Mouse (Mus musculus): ENCODE results near the gene Lrrc45. TPM values are rescaled to one million over a fixed set of nuclear protein-coding genes. Genes with fewer than 3 reads are reported as not detected.
A peak's percentile ranks its signal among the peaks of the same experiment; 100 is the strongest.
"Not testable (repeated sequence)": the region's sequence is repeated elsewhere in the genome, so short reads cannot be mapped to it uniquely, and the experiment has no call there.

Lrrc45 gene
- polyA plus RNA-seq, 1 experiment from 2014 or later: 30.9 TPM

DNA sequence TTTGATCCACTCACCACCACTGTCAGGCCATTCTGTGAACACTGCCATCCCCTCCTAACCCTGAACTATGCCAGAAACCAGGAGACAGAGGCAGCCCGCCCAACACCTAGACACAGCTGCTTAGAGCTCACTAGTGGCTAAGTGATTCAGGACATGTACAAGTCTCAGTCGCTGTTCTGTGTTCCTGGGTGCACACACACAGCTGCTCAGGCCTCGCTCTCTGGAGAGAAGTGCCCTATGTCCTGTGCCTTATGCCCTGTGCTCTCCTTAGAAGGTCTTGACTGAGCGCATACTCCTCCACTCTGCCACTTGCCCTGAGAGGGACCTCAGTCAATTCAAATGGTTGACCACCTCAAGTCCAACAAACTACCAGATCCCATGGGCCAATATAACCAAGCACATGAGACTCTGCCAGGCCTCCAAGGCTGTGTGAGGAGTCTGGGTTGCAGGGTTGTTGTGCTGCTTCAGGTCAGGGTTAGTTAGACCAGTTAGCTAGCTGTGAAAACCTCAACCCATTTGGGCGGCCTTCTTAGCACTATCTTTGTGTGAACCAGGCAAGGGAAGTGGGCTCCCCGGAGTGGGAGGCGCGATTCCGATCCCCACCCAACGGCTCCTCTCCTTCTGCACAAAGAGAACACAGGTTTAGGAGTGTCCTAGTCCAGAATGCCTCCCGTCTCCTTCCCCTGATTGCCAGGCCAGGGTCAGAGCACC is 15.0 kb downstream of the Lrrc45 start:
- Histone ChIP-seq H3K27me3 (ENCODE audit: control insufficient read depth, insufficient read depth, low read length) (peaks cover 8% of the 10 kb centered on the region; the same call in 1 of the 2 replicates), H3K9ac (ENCODE audit: low read length) (no peak overlapping the region), H3K4me2 (no peak overlapping the region), H3K9me3 (ENCODE audit: control insufficient read depth, low read length) (no peaks in the 10 kb centered on the region), H3K4me1 (ENCODE audit: control insufficient read depth, insufficient read depth, low read length) (peaks cover 3% of the 10 kb centered on the region; the same call in 1 of the 2 replicates), H3K27ac (ENCODE audit: low read depth, low read length) (no peak overlapping the region), H3K36me3 (ENCODE audit: control insufficient read depth, insufficient read depth, low read length) (no peaks in the 10 kb centered on the region), H3K4me3 (ENCODE audit: low read depth, low read length) (no peak overlapping the region)
- ATAC-seq (ENCODE audit: low FRiP score) (no peak), DNase-seq (ENCODE audit: low spot score, missing footprints) (no peak)
- 68% methylated on average over 11 of the region's 11 CpGs for WGBS

DNA sequence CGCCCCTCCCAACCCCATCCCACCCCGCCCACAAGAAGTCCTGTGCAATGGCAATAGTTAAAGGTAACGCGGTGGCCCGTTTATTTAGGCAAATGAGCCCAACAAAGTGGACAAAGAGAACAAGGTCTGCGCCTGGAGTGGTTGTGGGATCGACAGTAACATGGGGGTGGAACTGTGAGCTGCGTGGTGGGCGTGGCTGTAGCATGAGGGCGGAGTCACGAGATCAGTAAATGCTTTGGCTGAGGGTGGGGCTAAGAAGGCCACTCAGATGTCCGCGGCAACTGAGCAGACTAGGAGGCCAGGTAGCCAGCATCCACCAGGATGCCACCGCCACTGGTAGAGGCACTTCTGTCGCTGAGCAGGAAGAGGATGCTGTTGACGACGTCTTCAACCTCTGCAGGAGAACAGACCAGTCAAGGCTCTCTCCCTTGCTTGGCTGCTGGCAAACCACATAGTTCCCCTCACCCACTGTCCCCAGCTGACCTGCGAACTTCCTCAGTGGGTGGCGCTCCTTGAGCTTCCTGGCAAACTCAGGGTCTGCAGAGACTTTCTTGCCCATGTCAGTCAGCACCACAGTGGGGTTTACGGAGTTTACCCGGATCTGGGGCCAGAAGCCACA is 15.8 kb downstream of the Lrrc45 start:
- H3K9me3 ChIP-seq (ENCODE audit: control insufficient read depth, low read length); H3K4me1 ChIP-seq (ENCODE audit: control insufficient read depth, insufficient read depth, low read length); H3K36me3 ChIP-seq (ENCODE audit: control insufficient read depth, insufficient read depth, low read length); H3K27me3 ChIP-seq (ENCODE audit: control insufficient read depth, insufficient read depth, low read length); H3K9ac ChIP-seq (ENCODE audit: low read length); ATAC-seq (ENCODE audit: low FRiP score); H3K27ac ChIP-seq (ENCODE audit: low read depth, low read length); H3K4me3 ChIP-seq (ENCODE audit: low read depth, low read length): not testable (repeated sequence)
- 3% methylated on average over 17 of the region's 21 CpGs for WGBS
- H3K4me2 ChIP-seq: peak overlapping the region; percentile 25
- DNase-seq (ENCODE audit: low spot score, missing footprints): peak; percentile 91

DNA sequence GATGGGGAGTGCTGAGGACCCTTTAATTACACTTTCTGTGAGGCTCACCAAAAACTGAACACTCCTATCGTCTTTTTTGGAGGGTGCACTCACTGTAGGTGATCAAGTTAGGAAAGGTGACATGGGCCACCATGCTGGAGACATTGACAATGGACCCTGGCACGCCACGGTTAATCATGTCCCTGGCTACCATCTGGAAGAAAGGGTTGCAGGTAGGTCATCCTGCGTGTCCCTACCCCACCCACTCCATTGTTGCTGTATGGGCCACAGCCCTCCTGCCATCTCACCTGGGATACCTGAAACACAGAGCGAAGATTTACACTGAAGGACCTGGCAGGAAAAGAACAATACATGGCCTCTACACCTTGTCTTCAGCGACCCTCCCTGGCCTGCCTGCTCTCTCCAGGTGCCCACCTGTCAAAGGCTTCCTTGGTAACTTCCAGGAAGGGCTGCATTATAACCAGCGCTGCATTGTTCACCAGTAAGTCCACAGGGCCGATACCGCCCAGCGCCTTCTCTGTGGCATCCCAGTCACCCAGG is 16.7 kb downstream of the Lrrc45 start:
- Histone ChIP-seq H3K4me1 (ENCODE audit: control insufficient read depth, insufficient read depth, low read length) (peaks cover 3% of the 10 kb centered on the region; the same call in 1 of the 2 replicates), H3K4me3 (ENCODE audit: low read depth, low read length) (no peak overlapping the region), H3K9me3 (ENCODE audit: control insufficient read depth, low read length) (no peaks in the 10 kb centered on the region), H3K27ac (ENCODE audit: low read depth, low read length) (no peak overlapping the region), H3K4me2 (no peak overlapping the region), H3K27me3 (ENCODE audit: control insufficient read depth, insufficient read depth, low read length) (peaks cover 8% of the 10 kb centered on the region; the same call in 1 of the 2 replicates), H3K9ac (ENCODE audit: low read length) (no peak overlapping the region), H3K36me3 (ENCODE audit: control insufficient read depth, insufficient read depth, low read length) (no peaks in the 10 kb centered on the region)
- 87% methylated on average over 10 of the region's 10 CpGs for WGBS
- no peak for ATAC-seq (ENCODE audit: low FRiP score)
- DNase-seq (ENCODE audit: low spot score, missing footprints): peak; percentile 33

DNA sequence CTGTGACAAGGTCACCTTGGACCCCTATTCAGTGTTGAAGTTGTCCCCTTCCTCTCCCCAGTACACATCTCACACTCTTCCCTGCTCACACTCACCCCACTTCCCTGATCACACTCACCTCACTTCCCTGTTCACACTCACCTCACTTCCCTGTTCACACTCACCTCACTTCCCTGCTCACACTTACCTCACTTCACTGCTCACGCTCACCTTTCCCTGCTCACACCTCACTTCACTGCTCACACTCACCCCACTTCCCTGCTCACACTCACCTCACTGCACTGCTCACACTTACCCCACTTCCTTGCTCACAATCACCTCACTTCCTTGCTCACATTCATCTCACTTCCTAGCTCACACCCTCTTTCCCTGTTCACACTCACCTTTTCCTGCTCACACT is 17.7 kb downstream of the Lrrc45 start:
- H3K9me3 ChIP-seq (ENCODE audit: control insufficient read depth, low read length): no peaks in the 10 kb centered on the region
- ATAC-seq (ENCODE audit: low FRiP score): no peak
- H3K36me3 ChIP-seq (ENCODE audit: control insufficient read depth, insufficient read depth, low read length): no peaks in the 10 kb centered on the region
- H3K9ac ChIP-seq (ENCODE audit: low read length): no peak overlapping the region
- H3K4me3 ChIP-seq (ENCODE audit: low read depth, low read length): no peak overlapping the region
- H3K27me3 ChIP-seq (ENCODE audit: control insufficient read depth, insufficient read depth, low read length): 0 out of 2 replicates have a peak, but pooled peaks cover 2% of the 10 kb centered on the region
- no peak for DNase-seq (ENCODE audit: low spot score, missing footprints)
- WGBS: 97% methylated on average over 1 of the region's 1 CpGs
- no peak overlapping the region for H3K27ac ChIP-seq (ENCODE audit: low read depth, low read length)
- H3K4me2 ChIP-seq: no peak overlapping the region
- H3K4me1 ChIP-seq (ENCODE audit: control insufficient read depth, insufficient read depth, low read length): peaks cover 3% of the 10 kb centered on the region; the same call in 1 of the 2 replicates

DNA sequence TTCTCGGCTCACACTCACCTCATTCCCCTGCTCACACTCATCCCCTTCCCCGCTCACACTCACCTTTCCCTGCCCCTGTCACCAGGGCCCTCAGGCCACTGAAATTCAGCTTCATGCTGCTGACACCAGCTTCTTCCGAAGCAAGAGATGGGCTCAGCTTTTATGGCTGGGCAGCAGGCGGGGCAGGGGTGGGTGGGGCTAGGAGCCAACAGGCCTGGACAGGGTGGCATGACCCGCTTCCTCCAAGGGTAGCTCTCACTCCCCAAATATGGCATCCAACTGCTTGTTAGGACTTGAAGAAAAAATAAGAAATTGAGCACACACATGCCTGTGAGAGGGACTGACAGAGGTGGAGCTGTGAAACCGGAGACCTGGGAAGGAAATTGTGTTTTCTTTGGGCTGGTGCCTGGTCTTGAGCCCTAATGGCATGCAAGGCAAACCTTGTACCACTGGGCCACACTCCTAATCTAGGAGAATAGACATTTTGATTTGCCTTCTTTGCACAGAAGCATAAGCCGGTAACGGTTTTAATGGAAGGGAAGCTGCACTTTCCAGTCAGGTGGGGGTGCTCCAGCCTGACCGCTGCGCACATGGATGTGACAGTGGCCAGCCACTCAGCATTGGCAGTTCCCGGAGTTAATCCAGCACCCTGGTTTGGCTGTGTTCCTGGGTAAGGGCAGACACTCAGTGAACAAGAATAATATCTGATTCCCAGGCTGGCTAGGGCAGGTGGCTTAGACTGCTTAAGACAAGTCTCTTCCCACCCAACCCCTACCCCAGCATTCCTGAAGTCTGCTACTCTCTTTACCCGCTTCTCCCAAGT is 18.3 kb downstream of the Lrrc45 start, which contains the start of gene Cbr2:
Gene Cbr2 (minus strand): TSS at position 257 of the 823 bp plus-strand sequence.
- WGBS: 80% methylated on average over 12 of the region's 12 CpGs
- Histone ChIP-seq H3K9me3 (ENCODE audit: control insufficient read depth, low read length) (no peaks in the 10 kb centered on the region), H3K4me3 (ENCODE audit: low read depth, low read length) (no peak within 1 kb of the TSS), H3K4me2 (no peak within 1 kb of the TSS), H3K27me3 (ENCODE audit: control insufficient read depth, insufficient read depth, low read length) (0 out of 2 replicates have a peak, but pooled peaks cover 2% of the 10 kb centered on the region), H3K36me3 (ENCODE audit: control insufficient read depth, insufficient read depth, low read length) (no peaks in the 10 kb centered on the region), H3K4me1 (ENCODE audit: control insufficient read depth, insufficient read depth, low read length) (no peaks in the 10 kb centered on the region), H3K9ac (ENCODE audit: low read length) (no peak within 1 kb of the TSS), H3K27ac (ENCODE audit: low read depth, low read length) (no peak within 1 kb of the TSS)
- ATAC-seq (ENCODE audit: low FRiP score) (no peak), DNase-seq (ENCODE audit: low spot score, missing footprints) (no peak)

DNA sequence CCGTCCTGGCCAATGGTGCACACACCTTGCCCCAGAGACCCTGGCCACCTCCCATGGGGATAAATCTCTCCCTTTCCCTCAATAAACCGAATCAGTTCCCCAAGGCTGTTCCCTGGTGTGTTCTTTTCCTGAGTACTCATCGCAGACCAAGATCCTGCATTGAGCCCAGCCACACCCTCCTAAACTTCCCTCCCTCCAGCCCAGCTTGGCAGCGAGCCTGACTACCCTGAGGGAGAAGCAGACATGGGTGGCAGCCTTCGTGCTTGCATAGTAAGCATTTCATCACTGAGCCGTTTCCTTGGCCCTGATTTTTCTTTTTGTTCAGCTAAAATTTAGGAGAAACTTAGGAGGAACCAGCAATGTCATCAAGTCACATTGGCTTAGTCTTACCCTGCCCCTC is 19.8 kb downstream of the Lrrc45 start:
- Histone ChIP-seq H3K36me3 (ENCODE audit: control insufficient read depth, insufficient read depth, low read length) (no peaks in the 10 kb centered on the region), H3K27ac (ENCODE audit: low read depth, low read length) (no peak overlapping the region), H3K4me1 (ENCODE audit: control insufficient read depth, insufficient read depth, low read length) (no peaks in the 10 kb centered on the region), H3K27me3 (ENCODE audit: control insufficient read depth, insufficient read depth, low read length) (0 out of 2 replicates have a peak, but pooled peaks cover 2% of the 10 kb centered on the region), H3K4me3 (ENCODE audit: low read depth, low read length) (no peak overlapping the region), H3K9me3 (ENCODE audit: control insufficient read depth, low read length) (no peaks in the 10 kb centered on the region), H3K4me2 (no peak overlapping the region), H3K9ac (ENCODE audit: low read length) (no peak overlapping the region)
- ATAC-seq (ENCODE audit: low FRiP score): no peak
- no peak for DNase-seq (ENCODE audit: low spot score, missing footprints)
- WGBS: 72% methylated on average over 6 of the region's 6 CpGs

DNA sequence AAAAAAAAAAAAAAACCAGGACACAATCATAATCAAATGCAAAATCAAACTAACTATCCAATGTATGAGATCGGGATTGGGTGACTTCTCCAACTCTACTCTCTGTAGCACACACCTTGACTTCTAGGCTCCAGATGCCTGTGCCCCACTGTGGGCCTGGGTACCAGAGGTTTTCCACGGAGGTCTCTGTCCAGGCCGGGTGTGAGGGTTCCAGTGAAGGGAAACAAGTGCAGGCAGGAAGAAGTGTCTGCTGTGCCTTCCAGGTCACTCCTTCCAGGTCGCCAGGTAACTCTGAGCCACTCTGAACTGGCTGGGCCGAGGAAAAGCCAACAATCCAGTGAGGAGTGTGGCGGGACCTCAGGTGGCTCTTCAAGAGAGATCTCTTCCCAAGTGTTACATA is 22.7 kb downstream of the Lrrc45 start:
- 77% methylated on average over 6 of the region's 6 CpGs for WGBS
- ATAC-seq (ENCODE audit: low FRiP score): no peak
- Histone ChIP-seq H3K27me3 (ENCODE audit: control insufficient read depth, insufficient read depth, low read length) (no peaks in the 10 kb centered on the region), H3K9me3 (ENCODE audit: control insufficient read depth, low read length) (no peaks in the 10 kb centered on the region), H3K27ac (ENCODE audit: low read depth, low read length) (no peak overlapping the region), H3K4me3 (ENCODE audit: low read depth, low read length) (no peak overlapping the region), H3K4me2 (no peak overlapping the region), H3K9ac (ENCODE audit: low read length) (no peak overlapping the region), H3K4me1 (ENCODE audit: control insufficient read depth, insufficient read depth, low read length) (no peaks in the 10 kb centered on the region), H3K36me3 (ENCODE audit: control insufficient read depth, insufficient read depth, low read length) (no peaks in the 10 kb centered on the region)
- no peak for DNase-seq (ENCODE audit: low spot score, missing footprints)

DNA sequence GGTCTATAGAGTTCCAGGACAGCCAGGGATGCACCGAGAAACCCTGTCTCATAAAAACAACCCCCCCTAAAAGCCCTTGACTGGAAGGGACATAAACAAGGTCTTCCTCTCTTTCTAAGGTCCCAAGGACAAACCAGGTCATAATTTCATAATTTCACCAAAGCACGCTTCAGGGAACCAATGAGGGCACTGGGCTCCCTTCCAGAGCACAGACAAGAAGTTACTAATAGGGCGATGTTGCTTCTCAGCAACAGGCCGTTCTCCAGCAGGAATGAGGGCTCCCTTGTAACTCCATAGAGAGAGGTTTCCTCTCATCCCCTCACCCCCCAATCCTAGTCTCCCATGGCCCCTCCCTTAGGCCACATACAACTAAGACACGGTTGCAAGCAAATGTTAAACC is 27.3 kb downstream of the Lrrc45 start:
- no peak overlapping the region for H3K4me2 ChIP-seq
- H3K27me3 ChIP-seq (ENCODE audit: control insufficient read depth, insufficient read depth, low read length): no peaks in the 10 kb centered on the region
- H3K9ac ChIP-seq (ENCODE audit: low read length): no peak overlapping the region
- DNase-seq (ENCODE audit: low spot score, missing footprints) (no peak), ATAC-seq (ENCODE audit: low FRiP score) (no peak)
- no peaks in the 10 kb centered on the region for H3K36me3 ChIP-seq (ENCODE audit: control insufficient read depth, insufficient read depth, low read length)
- no peak overlapping the region for H3K27ac ChIP-seq (ENCODE audit: low read depth, low read length)
- no peaks in the 10 kb centered on the region for H3K4me1 ChIP-seq (ENCODE audit: control insufficient read depth, insufficient read depth, low read length)
- H3K4me3 ChIP-seq (ENCODE audit: low read depth, low read length): no peak overlapping the region
- no peaks in the 10 kb centered on the region for H3K9me3 ChIP-seq (ENCODE audit: control insufficient read depth, low read length)
- 90% methylated on average over 5 of the region's 5 CpGs for WGBS
